Mouse (Mus musculus): Measurements from ENCODE around the gene Zfp948.

- no peak for TF ChIP-seq ZMIZ1 (IDR thresholded peaks at IDR 0.05; ENCODE audit: low read depth, low read length)
- TF ChIP-seq PAX5 (IDR thresholded peaks at IDR 0.05; ENCODE audit: low read length): no peak
- no peak for TF ChIP-seq MXI1 (IDR thresholded peaks at IDR 0.05; ENCODE audit: low read depth, low read length)
- TF ChIP-seq POLR2A (IDR thresholded peaks at IDR 0.05; ENCODE audit: low read depth, low read length): no peak
- no peak for TF ChIP-seq CTCF (conservative IDR thresholded peaks at IDR 0.05 in 1 of 2, IDR thresholded peaks at IDR 0.05 in 1 of 2; ENCODE audit: low read depth in 2 of 2, low read length in 2 of 2)
- no peak for TF ChIP-seq CHD1 (IDR thresholded peaks at IDR 0.05; ENCODE audit: low read depth, low read length)
- no peak for TF ChIP-seq NELFE (IDR thresholded peaks at IDR 0.05; ENCODE audit: low read depth, low read length)
- no peak for TF ChIP-seq RAD21 (IDR thresholded peaks at IDR 0.05; ENCODE audit: low read depth, low read length)
- no peak for TF ChIP-seq NRF1 (IDR thresholded peaks at IDR 0.05; ENCODE audit: low read depth, low read length)
- no peak for TF ChIP-seq IRF4 (IDR thresholded peaks at IDR 0.05; ENCODE audit: low read depth, low read length)
- no peak for TF ChIP-seq JUN (IDR thresholded peaks at IDR 0.05; ENCODE audit: insufficient read depth, low read depth, low read length)
- TF ChIP-seq RCOR1 (conservative IDR thresholded peaks at IDR 0.05; ENCODE audit: low read depth, low read length): no peak
- TF ChIP-seq MAZ (IDR thresholded peaks at IDR 0.05; ENCODE audit: low read depth, low read length): no peak
Measured at GRCm38 (mm10) chr17:21532101-21532951, 34.5 kb upstream of the Zfp948 start.
